Mouse (Mus musculus): ENCODE measurements around the gene Cpt1a.

Gene Cpt1a

DNA sequence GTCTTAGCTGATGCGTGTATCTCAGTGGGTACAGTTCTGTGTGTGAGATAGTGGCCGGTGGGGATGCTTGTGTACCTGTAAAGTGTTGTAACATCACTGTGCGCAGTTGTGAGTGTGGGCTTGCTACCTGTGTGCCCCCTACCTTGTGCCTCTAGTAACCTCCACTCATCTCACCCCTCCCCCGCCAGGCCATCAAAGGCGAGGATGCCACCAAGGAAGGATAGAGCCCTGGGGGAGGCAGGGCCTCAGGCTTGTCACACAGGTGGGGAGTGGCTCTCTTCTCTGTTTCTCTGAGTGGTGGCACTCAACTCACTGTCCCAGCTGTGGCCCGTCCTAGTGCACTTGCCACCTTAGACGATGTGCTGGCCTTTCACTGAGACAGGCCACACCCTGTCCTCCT, 108.9 kb downstream of the Cpt1a start:
- no peak for DNase-seq

DNA sequence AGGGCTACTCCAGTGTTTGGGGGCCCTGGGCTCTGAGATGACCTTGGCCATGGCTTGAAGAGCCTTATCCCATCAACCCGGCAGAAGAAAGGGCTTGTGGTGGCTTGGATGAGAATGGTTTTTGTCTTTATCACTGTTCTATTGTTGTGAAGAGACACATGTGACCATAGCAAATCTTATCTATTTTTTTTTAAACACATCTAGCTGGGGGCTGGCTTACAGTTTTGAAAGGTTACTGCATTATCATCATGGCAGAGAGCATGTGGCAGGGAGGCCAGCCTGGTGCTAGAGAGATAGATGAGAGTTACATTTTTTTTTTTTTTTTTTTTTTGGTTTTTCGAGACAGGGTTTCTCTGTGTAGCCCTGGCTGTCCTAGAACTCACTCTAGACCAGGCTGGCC, 109.8 kb downstream of the Cpt1a start:
- no peak for DNase-seq

DNA sequence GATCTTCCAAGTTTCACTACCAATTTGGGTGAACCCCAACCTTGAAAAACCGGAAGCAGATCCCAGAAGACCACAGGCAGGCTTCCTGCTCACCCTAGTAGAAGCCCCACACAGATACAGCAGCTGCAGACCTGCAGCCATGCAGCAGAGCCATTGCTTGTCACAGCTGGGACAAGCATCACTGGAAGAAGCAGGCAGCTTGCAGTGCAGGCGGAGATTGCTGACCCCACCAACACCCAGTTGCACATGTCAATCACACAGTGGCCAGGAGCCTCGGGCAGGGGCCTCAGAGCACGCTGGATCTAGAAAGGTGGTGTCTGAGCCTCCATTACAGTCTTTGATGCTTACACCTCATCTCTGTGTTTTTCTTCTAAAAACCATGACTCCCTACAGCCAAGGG, 112.0 kb downstream of the Cpt1a start:
- DNase-seq = no peak

DNA sequence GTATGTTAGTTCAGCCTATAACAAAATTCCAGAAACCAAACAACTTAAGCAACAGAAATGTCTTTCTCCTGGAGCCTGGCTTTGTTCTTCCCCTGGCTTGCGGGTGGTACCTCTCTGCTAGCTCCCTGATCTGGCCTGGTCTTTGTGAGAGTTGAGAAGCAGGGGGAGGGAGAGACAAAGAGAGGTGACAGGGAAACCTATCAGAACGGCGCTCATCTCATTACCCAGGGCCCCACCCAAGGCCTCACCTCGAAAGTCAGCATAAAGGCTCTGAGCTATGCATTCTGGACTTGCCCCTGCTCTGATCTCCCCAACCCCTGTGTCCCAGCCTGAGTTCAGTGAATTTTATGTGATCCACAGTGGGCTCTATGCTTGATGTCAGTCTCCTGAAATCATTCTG, 112.5 kb downstream of the Cpt1a start:
- no peak for DNase-seq

Measured in kidney, postnatal 10 days (tissue).